Mouse (Mus musculus) right cerebral cortex, postnatal 10 days (tissue): ENCODE data around the gene Slc30a2.
"Not testable (repeated sequence)": the region's sequence is repeated elsewhere in the genome, so short reads cannot be mapped to it uniquely, and the experiment has no call there.

ENCODE experiments used
- DNase-seq, 2 experiments: peaks; one replicate each; pipeline ENCODE4 v3.0.0; 2021; ENCODE audit warnings: low spot score in 2 of 2

The Slc30a2 gene

GRCm38 (mm10) chr4:134343071-134344031 lies at the start of gene Slc30a2:
Slc30a2 (plus strand) TSS chr4:134343181.
- DNase-seq, result no peak

- DNase-seq, result no peak
Observed at GRCm38 (mm10) chr4:134293692-134294163, 49.3 kb upstream of the Slc30a2 start.

GRCm38 (mm10) chr4:134296096-134296495 lies 46.9 kb upstream of the Slc30a2 start:
- DNase-seq, result not testable (repeated sequence)

GRCm38 (mm10) chr4:134296523-134296922 lies 46.5 kb upstream of the Slc30a2 start:
- no peak for DNase-seq

GRCm38 (mm10) chr4:134297369-134297768 lies 45.6 kb upstream of the Slc30a2 start:
- DNase-seq, result no peak

GRCm38 (mm10) chr4:134298626-134299497 lies 44.1 kb upstream of the Slc30a2 start:
- DNase-seq, result no peak

GRCm38 (mm10) chr4:134299498-134299810 lies 43.5 kb upstream of the Slc30a2 start:
- no peak for DNase-seq

- DNase-seq, result no peak
Observed at GRCm38 (mm10) chr4:134300316-134300715, 42.7 kb upstream of the Slc30a2 start.

- no peak for DNase-seq
Observed at GRCm38 (mm10) chr4:134302084-134302483, 40.9 kb upstream of the Slc30a2 start.

GRCm38 (mm10) chr4:134306963-134307362 lies 36.0 kb upstream of the Slc30a2 start:
- no peak for DNase-seq

GRCm38 (mm10) chr4:134307367-134308072 lies 35.5 kb upstream of the Slc30a2 start:
- DNase-seq, result peak; percentile 82 to 85

- DNase-seq, result no peak
Observed at GRCm38 (mm10) chr4:134310106-134310505, 32.9 kb upstream of the Slc30a2 start.

- no peak for DNase-seq
Observed at GRCm38 (mm10) chr4:134310656-134311055, 32.3 kb upstream of the Slc30a2 start.

GRCm38 (mm10) chr4:134311784-134312183 lies 31.2 kb upstream of the Slc30a2 start:
- DNase-seq, result no peak

GRCm38 (mm10) chr4:134312341-134312740 lies 30.6 kb upstream of the Slc30a2 start:
- DNase-seq, result no peak

- DNase-seq, result no peak
Observed at GRCm38 (mm10) chr4:134312901-134313300, 30.1 kb upstream of the Slc30a2 start.

- DNase-seq, result no peak
Observed at GRCm38 (mm10) chr4:134314081-134314655, 28.8 kb upstream of the Slc30a2 start.

- no peak for DNase-seq
Observed at GRCm38 (mm10) chr4:134314876-134315275, 28.1 kb upstream of the Slc30a2 start, which contains the start of gene Trim63. Trim63 (plus strand) TSS chr4:134315120.

GRCm38 (mm10) chr4:134315470-134315869 lies 27.5 kb upstream of the Slc30a2 start:
- DNase-seq, result no peak

GRCm38 (mm10) chr4:134316390-134316789 lies 26.6 kb upstream of the Slc30a2 start:
- DNase-seq, result no peak

- no peak for DNase-seq
Observed at GRCm38 (mm10) chr4:134319074-134319473, 23.9 kb upstream of the Slc30a2 start.
